Mouse (Mus musculus): ENCODE data around the gene Gpr153. TPM values are rescaled to one million over a fixed set of nuclear protein-coding genes. Genes with fewer than 3 reads are reported as not detected.

The Gpr153 gene
- polyA plus RNA-seq, 1 experiment from 2014 or later: 9.4 TPM

- Histone ChIP-seq H3K4me2 (ENCODE audit: low read length) (no peak overlapping the region), H3K9me3 (ENCODE audit: control insufficient read depth, low read length) (no peaks in the 10 kb centered on the region), H3K9ac (ENCODE audit: low read length) (no peak overlapping the region), H3K36me3 (ENCODE audit: control insufficient read depth, insufficient read depth, low read length) (peaks cover 7% of the 10 kb centered on the region; the same call in 1 of the 2 replicates), H3K4me1 (replicated peaks; ENCODE audit: control insufficient read depth, insufficient read depth, low read length) (no peaks in the 10 kb centered on the region), H3K27me3 (replicated peaks; ENCODE audit: control insufficient read depth, insufficient read depth, low read length) (no peaks in the 10 kb centered on the region), H3K27ac (ENCODE audit: low read depth) (no peak overlapping the region), H3K4me3 (ENCODE audit: low read depth, low read length) (no peak overlapping the region)
- 63% methylated on average over 9 of the region's 9 CpGs for WGBS
- DNase-seq (ENCODE audit: low spot score): no peak
- no peak for ATAC-seq (replicated peaks; ENCODE audit: low FRiP score, low TSS enrichment, low read depth)
Observed at GRCm38 (mm10) chr4:152262187-152262586, 11.8 kb upstream of the Gpr153 start.

GRCm38 (mm10) chr4:152263089-152263488, 10.9 kb upstream of the Gpr153 start:
- H3K27ac ChIP-seq (ENCODE audit: low read depth): no peak overlapping the region

GRCm38 (mm10) chr4:152263512-152264176, 10.4 kb upstream of the Gpr153 start:
- no peak overlapping the region for H3K4me2 ChIP-seq (ENCODE audit: low read length)
- H3K4me3 ChIP-seq (ENCODE audit: low read depth, low read length): no peak overlapping the region
- H3K36me3 ChIP-seq (ENCODE audit: control insufficient read depth, insufficient read depth, low read length): peaks cover 7% of the 10 kb centered on the region; the same call in 1 of the 2 replicates
- no peaks in the 10 kb centered on the region for H3K4me1 ChIP-seq (replicated peaks; ENCODE audit: control insufficient read depth, insufficient read depth, low read length)
- no peak overlapping the region for H3K27ac ChIP-seq (ENCODE audit: low read depth)
- ATAC-seq (replicated peaks; ENCODE audit: low FRiP score, low TSS enrichment, low read depth): peak; percentile 47; the same call in 1 of the 2 replicates
- H3K9me3 ChIP-seq (ENCODE audit: control insufficient read depth, low read length): no peaks in the 10 kb centered on the region
- no peak overlapping the region for H3K9ac ChIP-seq (ENCODE audit: low read length)
- no peaks in the 10 kb centered on the region for H3K27me3 ChIP-seq (replicated peaks; ENCODE audit: control insufficient read depth, insufficient read depth, low read length)
- DNase-seq (ENCODE audit: low spot score): no peak
- WGBS: 42% methylated on average over 10 of the region's 10 CpGs

More at GRCm38 (mm10) chr4:152263089-152263488, 10.9 kb upstream of the Gpr153 start:
- H3K4me2 ChIP-seq (ENCODE audit: low read length): no peak overlapping the region
- peaks cover 7% of the 10 kb centered on the region; the same call in 1 of the 2 replicates for H3K36me3 ChIP-seq (ENCODE audit: control insufficient read depth, insufficient read depth, low read length)
- H3K4me3 ChIP-seq (ENCODE audit: low read depth, low read length): no peak overlapping the region
- no peaks in the 10 kb centered on the region for H3K4me1 ChIP-seq (replicated peaks; ENCODE audit: control insufficient read depth, insufficient read depth, low read length)
- WGBS: 67% methylated on average over 9 of the region's 9 CpGs
- DNase-seq (ENCODE audit: low spot score) (no peak), ATAC-seq (replicated peaks; ENCODE audit: low FRiP score, low TSS enrichment, low read depth) (no peak)
- no peak overlapping the region for H3K9ac ChIP-seq (ENCODE audit: low read length)
- H3K9me3 ChIP-seq (ENCODE audit: control insufficient read depth, low read length): no peaks in the 10 kb centered on the region
- H3K27me3 ChIP-seq (replicated peaks; ENCODE audit: control insufficient read depth, insufficient read depth, low read length): no peaks in the 10 kb centered on the region

GRCm38 (mm10) chr4:152264177-152264530, 9.9 kb upstream of the Gpr153 start:
- H3K4me2 ChIP-seq (ENCODE audit: low read length): no peak overlapping the region
- H3K36me3 ChIP-seq (ENCODE audit: control insufficient read depth, insufficient read depth, low read length): peaks cover 7% of the 10 kb centered on the region; the same call in 1 of the 2 replicates
- H3K9me3 ChIP-seq (ENCODE audit: control insufficient read depth, low read length): no peaks in the 10 kb centered on the region
- DNase-seq (ENCODE audit: low spot score) (no peak), ATAC-seq (replicated peaks; ENCODE audit: low FRiP score, low TSS enrichment, low read depth) (no peak)
- no peaks in the 10 kb centered on the region for H3K27me3 ChIP-seq (replicated peaks; ENCODE audit: control insufficient read depth, insufficient read depth, low read length)
- H3K27ac ChIP-seq (ENCODE audit: low read depth): no peak overlapping the region
- H3K4me1 ChIP-seq (replicated peaks; ENCODE audit: control insufficient read depth, insufficient read depth, low read length): no peaks in the 10 kb centered on the region
- 59% methylated on average over 4 of the region's 4 CpGs for WGBS
- no peak overlapping the region for H3K4me3 ChIP-seq (ENCODE audit: low read depth, low read length)
- no peak overlapping the region for H3K9ac ChIP-seq (ENCODE audit: low read length)

GRCm38 (mm10) chr4:152264867-152265568, 9.0 kb upstream of the Gpr153 start:
- H3K36me3 ChIP-seq (ENCODE audit: control insufficient read depth, insufficient read depth, low read length): peaks cover 6% of the 10 kb centered on the region; the same call in 1 of the 2 replicates

GRCm38 (mm10) chr4:152265791-152266190, 8.2 kb upstream of the Gpr153 start:
- no peak for ATAC-seq (replicated peaks; ENCODE audit: low FRiP score, low TSS enrichment, low read depth)
- H3K9me3 ChIP-seq (ENCODE audit: control insufficient read depth, low read length): no peaks in the 10 kb centered on the region
- no peak for DNase-seq (ENCODE audit: low spot score)
- no peak overlapping the region for H3K4me2 ChIP-seq (ENCODE audit: low read length)
- WGBS: 63% methylated on average over 5 of the region's 5 CpGs
- H3K4me3 ChIP-seq (ENCODE audit: low read depth, low read length): no peak overlapping the region
- no peaks in the 10 kb centered on the region for H3K36me3 ChIP-seq (ENCODE audit: control insufficient read depth, insufficient read depth, low read length)
- no peaks in the 10 kb centered on the region for H3K4me1 ChIP-seq (replicated peaks; ENCODE audit: control insufficient read depth, insufficient read depth, low read length)
- H3K27ac ChIP-seq (ENCODE audit: low read depth): no peak overlapping the region
- H3K9ac ChIP-seq (ENCODE audit: low read length): no peak overlapping the region
- no peaks in the 10 kb centered on the region for H3K27me3 ChIP-seq (replicated peaks; ENCODE audit: control insufficient read depth, insufficient read depth, low read length)

More at GRCm38 (mm10) chr4:152264867-152265568, 9.0 kb upstream of the Gpr153 start:
- 89% methylated on average over 9 of the region's 9 CpGs for WGBS
- Histone ChIP-seq H3K4me3 (ENCODE audit: low read depth, low read length) (no peak overlapping the region), H3K4me2 (ENCODE audit: low read length) (no peak overlapping the region), H3K27ac (ENCODE audit: low read depth) (no peak overlapping the region), H3K27me3 (replicated peaks; ENCODE audit: control insufficient read depth, insufficient read depth, low read length) (no peaks in the 10 kb centered on the region), H3K9me3 (ENCODE audit: control insufficient read depth, low read length) (no peaks in the 10 kb centered on the region), H3K4me1 (replicated peaks; ENCODE audit: control insufficient read depth, insufficient read depth, low read length) (no peaks in the 10 kb centered on the region), H3K9ac (ENCODE audit: low read length) (no peak overlapping the region)
- DNase-seq (ENCODE audit: low spot score): no peak
- ATAC-seq (replicated peaks; ENCODE audit: low FRiP score, low TSS enrichment, low read depth): no peak

- Histone ChIP-seq H3K4me3 (ENCODE audit: low read depth, low read length) (no peak overlapping the region), H3K27ac (ENCODE audit: low read depth) (no peak overlapping the region), H3K9ac (ENCODE audit: low read length) (no peak overlapping the region), H3K36me3 (ENCODE audit: control insufficient read depth, insufficient read depth, low read length) (no peaks in the 10 kb centered on the region), H3K4me2 (ENCODE audit: low read length) (no peak overlapping the region), H3K9me3 (ENCODE audit: control insufficient read depth, low read length) (no peaks in the 10 kb centered on the region), H3K27me3 (replicated peaks; ENCODE audit: control insufficient read depth, insufficient read depth, low read length) (no peaks in the 10 kb centered on the region), H3K4me1 (replicated peaks; ENCODE audit: control insufficient read depth, insufficient read depth, low read length) (no peaks in the 10 kb centered on the region)
- DNase-seq (ENCODE audit: low spot score): no peak
- no peak for ATAC-seq (replicated peaks; ENCODE audit: low FRiP score, low TSS enrichment, low read depth)
- 56% methylated on average over 10 of the region's 10 CpGs for WGBS
Observed at GRCm38 (mm10) chr4:152266236-152266895, 7.7 kb upstream of the Gpr153 start.

- Histone ChIP-seq H3K9me3 (ENCODE audit: control insufficient read depth, low read length) (no peaks in the 10 kb centered on the region), H3K4me1 (replicated peaks; ENCODE audit: control insufficient read depth, insufficient read depth, low read length) (peaks cover 5% of the 10 kb centered on the region), H3K27me3 (replicated peaks; ENCODE audit: control insufficient read depth, insufficient read depth, low read length) (no peaks in the 10 kb centered on the region), H3K4me3 (ENCODE audit: low read depth, low read length) (no peak overlapping the region), H3K36me3 (ENCODE audit: control insufficient read depth, insufficient read depth, low read length) (no peaks in the 10 kb centered on the region), H3K9ac (ENCODE audit: low read length) (no peak overlapping the region), H3K4me2 (ENCODE audit: low read length) (no peak overlapping the region), H3K27ac (ENCODE audit: low read depth) (no peak overlapping the region)
- ATAC-seq (replicated peaks; ENCODE audit: low FRiP score, low TSS enrichment, low read depth): no peak
- no peak for DNase-seq (ENCODE audit: low spot score)
- WGBS: 61% methylated on average over 13 of the region's 13 CpGs
Observed at GRCm38 (mm10) chr4:152267748-152268369, 6.2 kb upstream of the Gpr153 start.

Measured in intestine, embryonic 14.5 days (tissue).